Mouse (Mus musculus) testis, adult 2 months (tissue): Measurements from ENCODE around the gene Wdr82.

Source experiments
- CTCF ChIP-seq: fragments of 200-500 bp; IDR thresholded peaks from 2 replicates; pipeline ENCODE4 v1.5.1; 2012; ENCODE audit warnings: low read depth, mild to moderate bottlenecking, inconsistent platforms, low read length, moderate library complexity; ENCODE audit not compliant: control insufficient read depth, insufficient read depth, insufficient replicate concordance
- POLR2A ChIP-seq: fragments of 200-500 bp; IDR thresholded peaks from 2 replicates; pipeline ENCODE4 v1.6.1; 2012; ENCODE audit warnings: low read depth, mild to moderate bottlenecking, inconsistent platforms, low read length, moderate library complexity; ENCODE audit not compliant: control insufficient read depth

GRCm38 (mm10) chr9:106192998-106193397, 22.3 kb downstream of the Wdr82 start:
- TF ChIP-seq CTCF (no peak), POLR2A (no peak)
